ENCODE assay signal across 8 mouse cellular contexts in the genomic region with DNA sequence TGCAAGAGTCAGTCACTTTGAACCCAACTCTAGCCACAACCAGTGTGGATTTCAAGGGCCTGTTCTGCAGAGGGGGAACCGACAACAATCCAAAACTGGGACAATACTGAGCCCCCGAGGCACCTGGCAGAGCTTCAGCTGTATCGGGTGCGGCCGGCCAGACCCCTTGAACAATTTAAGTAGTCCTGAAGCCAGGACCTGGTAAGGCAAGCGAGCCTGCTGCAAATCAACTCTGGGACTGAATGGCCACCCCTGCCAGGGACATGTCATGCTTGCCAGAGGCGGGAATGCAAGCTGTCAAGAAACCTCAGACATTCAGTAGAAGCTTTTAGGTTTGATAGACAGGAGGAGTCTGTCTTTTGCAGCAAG. TPM values are rescaled to one million over a fixed set of nuclear protein-coding genes. Genes with fewer than 3 reads are reported as not detected.
DNase-seq lines count a peak whose midpoint lies in the region; ATAC-seq and TF ChIP-seq lines count a peak whose summit lies in the region.

No protein-coding gene starts in this region.

- H3K27ac ChIP-seq in embryonic facial prominence, embryonic 14.5 days (replicated peaks; ENCODE audit: low read depth, low read length), result peak overlapping the region; percentile 34; the same call in 1 of the 2 replicates
- H3K27ac ChIP-seq in hindbrain, embryonic 15.5 days (replicated peaks), result peak overlapping the region; percentile 12
- H3K27ac ChIP-seq in midbrain, postnatal 0 days (ENCODE audit: low read depth, low read length), result no peak overlapping the region

- peaks cover 32% of the 10 kb centered on the region for H3K4me1 ChIP-seq in embryonic facial prominence, embryonic 14.5 days (ENCODE audit: control insufficient read depth, insufficient read depth, low read length)
- peaks cover 64% of the 10 kb centered on the region for H3K4me1 ChIP-seq in hindbrain, embryonic 15.5 days (replicated peaks)
- H3K4me1 ChIP-seq in midbrain, postnatal 0 days (ENCODE audit: insufficient read depth, low read length), result peaks cover 9% of the 10 kb centered on the region; the same call in 1 of the 2 replicates

- H3K27me3 ChIP-seq in embryonic facial prominence, embryonic 14.5 days (replicated peaks; ENCODE audit: control insufficient read depth, insufficient read depth, low read length), result no peaks in the 10 kb centered on the region
- H3K27me3 ChIP-seq in hindbrain, embryonic 15.5 days, result no peaks in the 10 kb centered on the region
- H3K27me3 ChIP-seq in midbrain, postnatal 0 days (ENCODE audit: insufficient read depth, low read length), result no peaks in the 10 kb centered on the region

- H3K9me3 ChIP-seq in embryonic facial prominence, embryonic 14.5 days (ENCODE audit: control insufficient read depth, low read length), result no peaks in the 10 kb centered on the region
- H3K9me3 ChIP-seq in hindbrain, embryonic 15.5 days, result no peaks in the 10 kb centered on the region
- no peaks in the 10 kb centered on the region for H3K9me3 ChIP-seq in midbrain, postnatal 0 days (ENCODE audit: low read length)

- TF ChIP-seq CTCF in midbrain, postnatal 0 days (IDR thresholded peaks at IDR 0.05), result no peak

- H3K36me3 ChIP-seq in embryonic facial prominence, embryonic 14.5 days (ENCODE audit: control insufficient read depth, insufficient read depth, low read length), result no peaks in the 10 kb centered on the region
- no peaks in the 10 kb centered on the region for H3K36me3 ChIP-seq in hindbrain, embryonic 15.5 days
- no peaks in the 10 kb centered on the region for H3K36me3 ChIP-seq in midbrain, postnatal 0 days (ENCODE audit: insufficient read depth, low read length)

- peak; percentile 54 to 69 for DNase-seq in heart, adult 18-20 months
- DNase-seq in heart, postnatal 25 days (ENCODE audit: low spot score), result no peak
- DNase-seq in MN1 (ENCODE audit: low spot score), result peak; percentile 25
- no peak for DNase-seq in embryonic facial prominence, embryonic 14.5 days (ENCODE audit: low spot score)
- no peak for DNase-seq in midbrain, postnatal 0 days (ENCODE audit: low spot score)
- no peak for DNase-seq in gastrocnemius, postnatal 36 days
- no peak for DNase-seq in layer of hippocampus, adult 9-11 months

- no peak for ATAC-seq in embryonic facial prominence, embryonic 14.5 days (ENCODE audit: low read depth)
- ATAC-seq in hindbrain, embryonic 15.5 days (ENCODE audit: low FRiP score, low read depth), result no peak
- ATAC-seq in midbrain, postnatal 0 days (ENCODE audit: low FRiP score), result no peak

- H3K9ac ChIP-seq in embryonic facial prominence, embryonic 14.5 days (ENCODE audit: low read depth, low read length), result peak overlapping the region; percentile 99
- peak overlapping the region; percentile 99 for H3K9ac ChIP-seq in hindbrain, embryonic 15.5 days
- peak overlapping the region; percentile 99 for H3K9ac ChIP-seq in midbrain, postnatal 0 days (replicated peaks; ENCODE audit: low read length, poor library complexity, severe bottlenecking)

- H3K4me2 ChIP-seq in embryonic facial prominence, embryonic 14.5 days (ENCODE audit: low read depth, low read length), result peak overlapping the region; percentile 74
- H3K4me2 ChIP-seq in hindbrain, embryonic 15.5 days, result peak overlapping the region; percentile 95
- H3K4me2 ChIP-seq in midbrain, postnatal 0 days (ENCODE audit: low read depth, low read length, poor library complexity, severe bottlenecking), result peak overlapping the region; percentile 96

- 12% methylated on average over 7 of the region's 7 CpGs for whole genome bisulfite sequencing in embryonic facial prominence, embryonic 14.5 days
- WGBS in hindbrain, embryonic 15.5 days, result 6% methylated on average over 7 of the region's 7 CpGs
- 5% methylated on average over 7 of the region's 7 CpGs for WGBS in midbrain, postnatal 0 days

- H3K4me3 ChIP-seq in embryonic facial prominence, embryonic 14.5 days (ENCODE audit: low read depth, low read length), result peak overlapping the region; percentile 91
- peak overlapping the region; percentile 87 for H3K4me3 ChIP-seq in hindbrain, embryonic 15.5 days
- H3K4me3 ChIP-seq in midbrain, postnatal 0 days (ENCODE audit: low read depth, low read length), result peak overlapping the region; percentile 86

- intact Hi-C loops in heart, postnatal 25 days (cut with DNase I), result loop anchor here (2.0 to 10.0 kb wide), 5 partner anchors 48 to 622 kb away; no protein-coding TSS in a partner anchor
- intact Hi-C loops in gastrocnemius, postnatal 36 days (cut with DNase I), result loop anchor here (10.0 kb wide), 1 partner anchor 274 kb away; no protein-coding TSS in a partner anchor

RNA-seq across cellular contexts. Expression of a gene that starts 1.2 kb away (rescaled TPM):
- total RNA-seq in heart, adult 18-20 months (2021), result 10 to 100 TPM; 27.9 to 32.2 TPM
- 10 to 100 TPM; 30.8 to 32.3 TPM for total RNA-seq in heart, postnatal 25 days (2021)
- 3.3 and 3.7 TPM in 2 replicates for polyA plus RNA-seq in embryonic facial prominence, embryonic 14.5 days (2014; fragmentation: Nextera tagmentation; extraction: Ambion mirVana)
- 4.5 and 5.2 TPM in 2 replicates for polyA plus RNA-seq in hindbrain, embryonic 15.5 days (2015; fragmentation: Nextera tagmentation; extraction: Ambion mirVana)
- total RNA-seq in midbrain, postnatal 0 days (2014; rRNA removed), result 21.1 and 37.9 TPM in 2 replicates
- polyA plus RNA-seq in midbrain, postnatal 0 days (2015; fragmentation: Nextera tagmentation; extraction: Ambion mirVana), result 2.2 and 2.7 TPM in 2 replicates
- total RNA-seq in gastrocnemius, postnatal 36 days (2021), result 10 to 100 TPM; 13.5 to 18.9 TPM

Comparison
In these comparisons a context has a peak if more than half of its experiments do, and no peak if none do; other contexts are left out.
1. DNase-seq: peak in heart, adult 18-20 months (2 of 2) and MN1 (single experiment); none in heart, postnatal 25 days (single experiment), embryonic facial prominence, embryonic 14.5 days (single experiment), midbrain, postnatal 0 days (single experiment), gastrocnemius, postnatal 36 days (0 of 2) and layer of hippocampus, adult 9-11 months (single experiment).
2. Peak in every context shown above with its lines, with median percentiles within 50 percentile points of each other: H3K4me2 ChIP-seq, H3K4me3 ChIP-seq and H3K9ac ChIP-seq.